Mouse (Mus musculus): ENCODE data around the gene Scn10a.

DNA sequence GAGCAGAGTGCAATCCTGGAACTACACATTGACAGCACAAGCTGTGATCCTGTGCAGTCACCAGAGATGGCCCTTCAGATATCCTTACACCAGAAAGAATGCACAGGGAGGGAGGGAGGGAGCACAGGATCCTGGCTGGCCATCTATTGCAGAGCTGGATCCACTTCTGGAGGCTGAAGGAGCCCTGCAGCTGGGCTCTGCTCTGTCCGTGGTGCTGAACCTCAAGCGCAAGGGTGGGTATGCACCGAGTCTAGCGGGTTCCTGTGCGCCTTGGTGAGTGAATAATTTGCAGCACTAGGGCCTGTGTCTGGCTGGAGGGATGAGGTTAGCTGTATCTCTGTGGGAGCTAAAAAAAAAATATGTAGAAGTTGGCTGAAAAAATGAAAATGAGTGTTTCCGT lies 12.4 kb downstream of the Scn10a start:
- no peak for TF ChIP-seq CTCF (IDR thresholded peaks at IDR 0.05; ENCODE audit: low read depth)
- no peak for TF ChIP-seq EP300 (IDR thresholded peaks at IDR 0.05; ENCODE audit: low read depth)

Data from heart, postnatal 0 days (tissue).